Comparison of ENCODE assay signal across 18 mouse cellular contexts in the genomic region with DNA sequence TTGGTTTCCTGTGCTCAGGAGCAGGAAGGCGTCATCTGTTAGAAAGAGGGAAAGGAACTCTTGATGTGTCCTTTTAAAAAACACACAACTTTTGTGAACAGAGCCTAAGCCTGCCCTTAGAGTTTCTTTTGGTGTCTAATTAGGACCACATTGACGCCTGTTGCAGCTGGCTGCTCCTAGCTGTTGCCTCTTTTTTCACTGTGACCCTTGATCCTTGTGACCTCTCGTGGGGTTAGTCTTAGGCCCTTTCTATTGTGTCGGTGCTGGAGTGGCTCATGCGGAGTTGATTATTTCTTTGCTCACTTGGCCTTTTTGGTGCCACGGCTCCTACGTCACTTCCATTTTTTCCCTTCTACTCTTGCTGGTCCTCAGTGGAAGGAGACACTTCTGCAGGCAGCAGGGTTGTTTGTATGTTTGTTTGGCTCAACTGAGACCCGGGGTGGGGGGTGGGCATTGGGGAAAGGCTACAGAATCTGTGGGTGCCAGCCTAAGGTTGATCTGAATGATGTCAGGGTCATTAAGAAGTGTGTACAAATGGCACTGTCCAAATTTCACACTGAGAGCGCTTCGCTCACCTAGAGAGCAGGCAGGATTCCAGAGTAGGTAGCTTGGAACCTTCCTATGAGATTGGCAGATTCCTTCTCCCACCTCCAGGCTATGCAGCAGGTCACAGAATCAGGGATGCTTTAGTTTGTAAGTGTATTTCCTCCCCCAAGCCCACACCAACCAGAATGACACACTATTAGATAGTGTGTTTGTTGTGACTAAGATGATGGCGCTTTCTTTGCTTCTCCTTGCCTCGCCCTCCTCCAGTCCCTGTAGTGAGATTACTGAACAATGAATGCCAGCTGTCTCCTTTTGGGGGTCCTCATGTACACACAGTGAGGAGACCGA. TPM values are rescaled to one million over a fixed set of nuclear protein-coding genes. Genes with fewer than 3 reads are reported as not detected.
DNase-seq lines count a peak whose midpoint lies in the region; ATAC-seq lines count a peak whose summit lies in the region.
"Had no signal": no experiment of that assay in that cellular context is flagged by ENCODE, and none has a peak within 500 bp of the region (broad histone marks: within the 10 kb centered on the region; RNA-seq: fewer than 3 reads in every experiment).

No protein-coding gene starts in this region.

- H3K27me3 ChIP-seq in midbrain, embryonic 10.5 days (ENCODE audit: low read depth, poor library complexity, severe bottlenecking), result peaks cover 82% of the 10 kb centered on the region
- no peaks in the 10 kb centered on the region for H3K27me3 ChIP-seq in midbrain, embryonic 16.5 days (ENCODE audit: control insufficient read depth, insufficient read depth, low read depth, low read length)
- no peaks in the 10 kb centered on the region for H3K27me3 ChIP-seq in embryonic facial prominence, embryonic 13.5 days
- no peaks in the 10 kb centered on the region for H3K27me3 ChIP-seq in stomach, embryonic 16.5 days (ENCODE audit: control insufficient read depth, insufficient read depth, low read length)
- H3K27me3 ChIP-seq: heart, embryonic 13.5 days; liver, embryonic 12.5 days had no signal

- peaks cover 10% of the 10 kb centered on the region; the same call in 1 of the 2 replicates for H3K36me3 ChIP-seq in midbrain, embryonic 10.5 days
- no peaks in the 10 kb centered on the region for H3K36me3 ChIP-seq in midbrain, embryonic 16.5 days (ENCODE audit: control insufficient read depth, insufficient read depth, low read length)
- H3K36me3 ChIP-seq in embryonic facial prominence, embryonic 13.5 days, result 0 out of 2 replicates have a peak, but pooled peaks cover under 1% of the 10 kb centered on the region
- H3K36me3 ChIP-seq in stomach, embryonic 16.5 days (ENCODE audit: control insufficient read depth, insufficient read depth, low read length), result no peaks in the 10 kb centered on the region
- H3K36me3 ChIP-seq: liver, embryonic 12.5 days had no signal

- H3K4me1 ChIP-seq in midbrain, embryonic 10.5 days, result peaks cover 62% of the 10 kb centered on the region
- peaks cover 3% of the 10 kb centered on the region for H3K4me1 ChIP-seq in midbrain, embryonic 16.5 days (ENCODE audit: control insufficient read depth, insufficient read depth, low read length)
- H3K4me1 ChIP-seq in embryonic facial prominence, embryonic 13.5 days, result peaks cover 56% of the 10 kb centered on the region
- H3K4me1 ChIP-seq in stomach, embryonic 16.5 days (ENCODE audit: control insufficient read depth, insufficient read depth, low read length), result no peaks in the 10 kb centered on the region
- H3K4me1 ChIP-seq: liver, embryonic 12.5 days had no signal

- 27% methylated on average over 13 of the region's 13 CpGs for WGBS in midbrain, embryonic 10.5 days
- 42% methylated on average over 13 of the region's 13 CpGs for WGBS in midbrain, embryonic 16.5 days
- WGBS in embryonic facial prominence, embryonic 13.5 days, result 39% methylated on average over 13 of the region's 13 CpGs
- 70% methylated on average over 13 of the region's 13 CpGs for WGBS in stomach, embryonic 16.5 days

- H3K27ac ChIP-seq in midbrain, embryonic 10.5 days (replicated peaks), result peak overlapping the region; percentile 57
- H3K27ac ChIP-seq in midbrain, embryonic 16.5 days (ENCODE audit: low read length), result no peak overlapping the region
- H3K27ac ChIP-seq in embryonic facial prominence, embryonic 13.5 days, result peak overlapping the region; percentile 9; the same call in 1 of the 2 replicates
- peak overlapping the region; percentile 56; the same call in 1 of the 2 replicates for H3K27ac ChIP-seq in stomach, embryonic 16.5 days (ENCODE audit: low read length)
- H3K27ac ChIP-seq: heart, embryonic 13.5 days; kidney, postnatal 0 days; left cerebral cortex, adult 2 months; liver, embryonic 12.5 days had no signal

- H3K4me3 ChIP-seq in midbrain, embryonic 10.5 days, result peak overlapping the region; percentile 11; the same call in 1 of the 2 replicates
- H3K4me3 ChIP-seq in midbrain, embryonic 16.5 days (ENCODE audit: low read depth, low read length), result no peak overlapping the region
- H3K4me3 ChIP-seq in embryonic facial prominence, embryonic 13.5 days, result no peak overlapping the region
- H3K4me3 ChIP-seq in stomach, embryonic 16.5 days (replicated peaks; ENCODE audit: low read length), result no peak overlapping the region
- H3K4me3 ChIP-seq: heart, embryonic 13.5 days; left cerebral cortex, adult 2 months; liver, embryonic 12.5 days had no signal

- no peak for ATAC-seq in midbrain, embryonic 16.5 days
- ATAC-seq in embryonic facial prominence, embryonic 13.5 days (ENCODE audit: insufficient number of reproducible peaks, insufficient read depth, low FRiP score, low TSS enrichment, low read depth), result no peak
- no peak for ATAC-seq in stomach, embryonic 16.5 days (ENCODE audit: insufficient read depth, low FRiP score)
- ATAC-seq: inflammation-experienced regulatory T-cells, adult 6 months; liver, embryonic 12.5 days had no signal

- H3K4me2 ChIP-seq in midbrain, embryonic 16.5 days (ENCODE audit: low read length), result no peak overlapping the region
- no peak overlapping the region for H3K4me2 ChIP-seq in embryonic facial prominence, embryonic 13.5 days
- H3K4me2 ChIP-seq in stomach, embryonic 16.5 days (ENCODE audit: low read depth, low read length), result no peak overlapping the region
- H3K4me2 ChIP-seq: heart, embryonic 13.5 days; liver, embryonic 12.5 days had no signal

- peak; percentile 20 to 27 for DNase-seq in cerebellum, postnatal 10 days
- no peak for DNase-seq in cerebellum, adult 8-10 months
- DNase-seq in midbrain, embryonic 10.5 days (ENCODE audit: low spot score), result peak; percentile 61
- no peak for DNase-seq in heart, adult 9 months (ENCODE audit: low spot score in 2 of 2)
- DNase-seq in urinary bladder, postnatal 4 days (ENCODE audit: low spot score in 2 of 2), result no peak
- DNase-seq: adrenal gland, postnatal 36 days; B cell, adult 2 months; gastrocnemius, postnatal 14 days; right cerebral cortex, adult 18-20 months; thymus, adult 18-20 months had no signal

- H3K9me3 ChIP-seq in midbrain, embryonic 10.5 days (replicated peaks), result no peaks in the 10 kb centered on the region
- no peaks in the 10 kb centered on the region for H3K9me3 ChIP-seq in midbrain, embryonic 16.5 days (replicated peaks; ENCODE audit: control insufficient read depth, low read length, poor library complexity, severe bottlenecking)
- no peaks in the 10 kb centered on the region for H3K9me3 ChIP-seq in embryonic facial prominence, embryonic 13.5 days
- no peaks in the 10 kb centered on the region for H3K9me3 ChIP-seq in stomach, embryonic 16.5 days (replicated peaks; ENCODE audit: control insufficient read depth, low read length)
- H3K9me3 ChIP-seq: heart, embryonic 13.5 days; liver, embryonic 12.5 days had no signal

- H3K9ac ChIP-seq in midbrain, embryonic 16.5 days (ENCODE audit: low read depth, low read length), result no peak overlapping the region
- H3K9ac ChIP-seq in embryonic facial prominence, embryonic 13.5 days, result no peak overlapping the region
- H3K9ac ChIP-seq in stomach, embryonic 16.5 days (ENCODE audit: low read length), result no peak overlapping the region
- H3K9ac ChIP-seq: heart, embryonic 13.5 days; liver, embryonic 12.5 days had no signal

RNA-seq across cellular contexts. Expression of gene Cdon, which starts 22.9 kb away (rescaled TPM):
- 10.5 TPM in 2 replicates for polyA plus RNA-seq in midbrain, embryonic 10.5 days (2016; fragmentation: Nextera tagmentation; extraction: Ambion mirVana)
- 2.1 and 3.4 TPM in 2 replicates for polyA plus RNA-seq in midbrain, embryonic 16.5 days (2015; fragmentation: Nextera tagmentation; extraction: Ambion mirVana)
- polyA plus RNA-seq in embryonic facial prominence, embryonic 13.5 days (2015; fragmentation: Nextera tagmentation; extraction: Ambion mirVana), result 20.7 and 21.4 TPM in 2 replicates
- polyA plus RNA-seq in stomach, embryonic 16.5 days (2015; fragmentation: Nextera tagmentation; extraction: Ambion mirVana), result 7.6 TPM in 2 replicates

Comparison
In these comparisons a context has a peak if more than half of its experiments do, and no peak if none do; other contexts are left out.
1. DNase-seq: peak in cerebellum, postnatal 10 days (2 of 2) and midbrain, embryonic 10.5 days (single experiment); none in cerebellum, adult 8-10 months (single experiment), heart, adult 9 months (0 of 2) and urinary bladder, postnatal 4 days (0 of 2).